Mouse (Mus musculus): ENCODE data around the gene Tbc1d8. TPM values are rescaled to one million over a fixed set of nuclear protein-coding genes. Genes with fewer than 3 reads are reported as not detected.

Tbc1d8 gene
- polyA plus RNA-seq, 1 experiment from 2014 or later: 7.2 TPM

DNA sequence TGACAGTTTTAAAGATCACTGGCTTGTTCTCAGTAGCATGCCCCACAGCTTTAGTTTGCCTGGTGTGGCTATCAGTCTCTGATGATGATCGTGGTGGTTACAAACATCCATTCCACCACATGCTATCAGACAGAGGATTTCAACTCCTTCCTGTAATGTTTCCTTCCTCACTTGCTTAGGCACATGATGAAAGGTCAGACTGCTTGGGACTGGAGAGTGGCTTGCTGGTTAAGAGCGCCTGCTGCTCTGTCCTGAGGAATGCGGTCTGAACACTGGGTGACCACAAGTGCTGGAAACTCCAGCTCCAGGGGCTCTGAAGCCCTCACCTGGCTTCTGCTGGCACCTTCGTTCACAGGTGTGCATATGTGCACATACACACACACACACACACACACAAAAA, 50.3 kb downstream of the Tbc1d8 start:
- Histone ChIP-seq H3K27me3 (ENCODE audit: control insufficient read depth, insufficient read depth, low read depth, low read length) (no peaks in the 10 kb centered on the region), H3K4me1 (ENCODE audit: control insufficient read depth, low read depth, low read length) (peaks cover 19% of the 10 kb centered on the region), H3K4me2 (ENCODE audit: low read depth, low read length) (no peak overlapping the region), H3K9ac (ENCODE audit: low read depth, low read length) (no peak overlapping the region), H3K27ac (ENCODE audit: low read length) (0 out of 2 replicates have a peak overlapping the region, but pooled peaks have one; percentile 39), H3K4me3 (ENCODE audit: low read depth, low read length) (no peak overlapping the region), H3K9me3 (replicated peaks; ENCODE audit: control insufficient read depth, low read length) (no peaks in the 10 kb centered on the region), H3K36me3 (ENCODE audit: control insufficient read depth, insufficient read depth) (no peaks in the 10 kb centered on the region; the same call in 1 of the 2 replicates)
- ATAC-seq (ENCODE audit: low read depth): no peak
- WGBS (ENCODE audit: insufficient replicate concordance): 32% methylated on average over 4 of the region's 4 CpGs

DNA sequence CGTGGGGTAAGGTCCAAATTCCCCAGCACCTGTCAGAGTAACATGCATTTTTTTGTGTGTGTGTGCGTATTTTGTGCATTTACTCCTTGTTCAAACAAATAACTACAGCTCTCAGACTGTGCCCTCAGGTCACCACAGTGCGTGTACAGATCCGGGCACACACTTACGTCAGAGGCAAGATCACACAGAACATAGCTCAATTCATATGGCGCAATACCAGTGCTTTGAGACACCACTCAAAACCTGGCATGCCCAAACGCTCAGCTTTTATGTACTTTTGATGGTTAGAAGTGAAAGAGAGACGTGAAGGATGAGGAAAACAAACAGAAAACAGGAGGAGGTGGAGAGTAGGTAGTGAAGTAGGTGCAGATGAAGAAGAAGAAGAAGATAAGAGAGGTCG, 53.1 kb downstream of the Tbc1d8 start:
- Histone ChIP-seq H3K27me3 (ENCODE audit: control insufficient read depth, insufficient read depth, low read depth, low read length) (no peaks in the 10 kb centered on the region), H3K9me3 (replicated peaks; ENCODE audit: control insufficient read depth, low read length) (no peaks in the 10 kb centered on the region), H3K4me3 (ENCODE audit: low read depth, low read length) (no peak overlapping the region), H3K4me2 (ENCODE audit: low read depth, low read length) (no peak overlapping the region), H3K27ac (ENCODE audit: low read length) (no peak overlapping the region), H3K36me3 (ENCODE audit: control insufficient read depth, insufficient read depth) (no peaks in the 10 kb centered on the region; the same call in 1 of the 2 replicates), H3K9ac (ENCODE audit: low read depth, low read length) (no peak overlapping the region), H3K4me1 (ENCODE audit: control insufficient read depth, low read depth, low read length) (peaks cover 14% of the 10 kb centered on the region)
- ATAC-seq (ENCODE audit: low read depth): peak; percentile 59
- 70% methylated on average over 9 of the region's 9 CpGs for WGBS (ENCODE audit: insufficient replicate concordance)

DNA sequence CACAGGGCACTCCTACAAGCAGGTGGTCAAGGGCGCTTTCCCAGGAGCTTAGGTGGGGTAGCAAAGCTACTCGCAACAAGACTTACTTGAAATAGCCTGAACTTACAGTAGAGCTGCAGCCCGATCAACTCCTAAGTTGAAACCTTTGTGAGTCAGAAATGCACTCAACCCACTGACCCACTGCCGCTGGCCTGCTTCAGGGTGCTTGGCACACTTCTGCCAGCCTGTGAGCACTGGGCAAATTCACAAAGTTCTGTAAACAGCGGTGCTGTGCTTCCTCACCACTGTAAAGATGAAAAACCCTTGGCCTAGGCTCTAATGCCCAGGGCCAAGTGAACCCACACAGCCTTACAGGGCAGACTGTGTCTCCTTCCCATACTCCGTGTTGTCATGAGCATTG, 57.6 kb downstream of the Tbc1d8 start:
- H3K36me3 ChIP-seq (ENCODE audit: control insufficient read depth, insufficient read depth): no peaks in the 10 kb centered on the region; the same call in 1 of the 2 replicates
- H3K9me3 ChIP-seq (replicated peaks; ENCODE audit: control insufficient read depth, low read length): no peaks in the 10 kb centered on the region
- H3K4me1 ChIP-seq (ENCODE audit: control insufficient read depth, low read depth, low read length): peaks cover 6% of the 10 kb centered on the region
- no peak overlapping the region for H3K4me2 ChIP-seq (ENCODE audit: low read depth, low read length)
- ATAC-seq (ENCODE audit: low read depth): no peak
- H3K4me3 ChIP-seq (ENCODE audit: low read depth, low read length): no peak overlapping the region
- no peaks in the 10 kb centered on the region for H3K27me3 ChIP-seq (ENCODE audit: control insufficient read depth, insufficient read depth, low read depth, low read length)
- H3K27ac ChIP-seq (ENCODE audit: low read length): no peak overlapping the region
- H3K9ac ChIP-seq (ENCODE audit: low read depth, low read length): no peak overlapping the region
- WGBS (ENCODE audit: insufficient replicate concordance): 76% methylated on average over 6 of the region's 6 CpGs

DNA sequence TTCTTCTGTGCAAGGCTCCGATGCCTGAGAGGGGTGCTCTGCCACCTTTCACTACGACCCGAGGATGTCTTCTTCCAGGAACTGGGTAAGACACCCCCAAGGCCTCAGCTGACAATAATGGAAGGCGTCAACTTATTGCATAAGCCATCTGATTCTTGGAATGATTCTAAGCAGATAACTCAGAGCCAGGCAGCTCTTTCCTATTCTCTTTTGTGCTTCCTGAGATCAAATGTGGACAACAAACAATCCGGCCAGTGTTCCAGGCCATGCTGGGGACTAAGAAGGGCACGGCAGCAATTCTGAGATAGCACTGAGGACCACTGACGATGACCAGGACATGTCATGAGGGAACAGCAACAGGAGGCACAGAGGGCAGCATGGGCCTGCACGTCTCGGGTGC, 59.7 kb downstream of the Tbc1d8 start:
- no peaks in the 10 kb centered on the region for H3K36me3 ChIP-seq (ENCODE audit: control insufficient read depth, insufficient read depth)
- H3K4me1 ChIP-seq (ENCODE audit: control insufficient read depth, low read depth, low read length): peaks cover 6% of the 10 kb centered on the region
- no peak overlapping the region for H3K9ac ChIP-seq (ENCODE audit: low read depth, low read length)
- no peak overlapping the region for H3K4me3 ChIP-seq (ENCODE audit: low read depth, low read length)
- ATAC-seq (ENCODE audit: low read depth): no peak
- no peak overlapping the region for H3K4me2 ChIP-seq (ENCODE audit: low read depth, low read length)
- 62% methylated on average over 9 of the region's 9 CpGs for WGBS (ENCODE audit: insufficient replicate concordance)
- H3K27ac ChIP-seq (ENCODE audit: low read length): no peak overlapping the region
- H3K9me3 ChIP-seq (replicated peaks; ENCODE audit: control insufficient read depth, low read length): peaks cover 2% of the 10 kb centered on the region; the same call in 1 of the 2 replicates
- no peaks in the 10 kb centered on the region for H3K27me3 ChIP-seq (ENCODE audit: control insufficient read depth, insufficient read depth, low read depth, low read length)

DNA sequence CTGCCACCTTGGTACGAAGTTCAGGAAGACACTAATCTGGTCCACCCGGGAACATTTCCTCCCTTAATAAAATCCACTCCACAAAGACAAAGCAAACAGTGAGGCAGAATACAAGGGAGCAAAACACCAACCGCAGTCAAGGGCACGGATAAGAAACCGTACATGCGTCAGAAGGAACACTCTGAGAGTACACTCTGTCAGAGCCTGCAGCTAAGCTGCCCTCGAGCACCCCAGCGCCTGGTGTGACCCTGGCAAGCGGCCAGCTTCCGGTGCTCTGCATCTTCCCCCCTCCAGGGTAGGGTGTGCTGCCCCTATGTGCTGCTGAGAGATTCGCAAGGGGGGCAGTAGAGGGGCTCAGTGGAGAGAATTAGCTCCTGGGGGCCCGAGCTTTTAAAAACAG, 60.7 kb downstream of the Tbc1d8 start:
- Histone ChIP-seq H3K36me3 (ENCODE audit: control insufficient read depth, insufficient read depth) (no peaks in the 10 kb centered on the region), H3K4me3 (ENCODE audit: low read depth, low read length) (no peak overlapping the region), H3K9me3 (replicated peaks; ENCODE audit: control insufficient read depth, low read length) (peaks cover 2% of the 10 kb centered on the region; the same call in 1 of the 2 replicates), H3K4me1 (ENCODE audit: control insufficient read depth, low read depth, low read length) (peaks cover 6% of the 10 kb centered on the region), H3K9ac (ENCODE audit: low read depth, low read length) (no peak overlapping the region), H3K27ac (ENCODE audit: low read length) (no peak overlapping the region; the same call in 1 of the 2 replicates), H3K27me3 (ENCODE audit: control insufficient read depth, insufficient read depth, low read depth, low read length) (no peaks in the 10 kb centered on the region), H3K4me2 (ENCODE audit: low read depth, low read length) (no peak overlapping the region)
- 35% methylated on average over 12 of the region's 12 CpGs for WGBS (ENCODE audit: insufficient replicate concordance)
- peak; percentile 37; the same call in 1 of the 2 replicates for ATAC-seq (ENCODE audit: low read depth)

DNA sequence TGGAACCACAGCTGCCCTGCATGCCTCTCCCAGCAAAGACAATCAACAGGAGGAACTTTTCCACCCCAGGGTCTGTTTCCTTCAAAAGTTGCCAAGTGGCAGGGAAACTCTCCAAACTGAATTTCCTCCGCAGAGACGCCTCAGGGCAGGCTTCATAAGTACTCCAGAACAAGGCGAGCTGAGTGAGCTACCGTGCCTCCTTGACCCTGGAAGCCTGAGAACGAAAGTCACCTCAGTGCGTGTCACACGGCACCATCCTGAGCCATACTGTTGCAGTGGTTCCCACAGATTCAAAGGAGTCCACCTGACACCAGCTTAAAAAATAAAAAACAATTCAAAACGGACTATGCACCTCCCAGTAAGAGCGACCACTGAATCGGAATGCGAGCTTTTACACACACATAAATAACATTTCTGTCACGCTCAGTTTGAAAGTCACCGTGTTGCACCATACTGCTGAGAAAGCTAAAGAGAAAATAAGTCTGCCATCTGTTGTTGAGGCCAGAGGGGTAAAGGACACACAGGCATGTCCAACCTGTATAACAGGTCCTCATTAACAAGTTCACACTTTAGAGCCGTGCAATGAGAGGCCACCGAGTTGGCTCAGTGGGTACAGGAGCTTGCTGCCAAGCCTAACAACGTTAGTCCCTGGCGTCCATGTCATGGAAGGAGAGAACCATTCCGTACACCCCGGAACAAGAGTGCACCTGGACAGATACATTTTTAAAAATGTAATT, 68.3 kb downstream of the Tbc1d8 start:
- no peak overlapping the region for H3K4me2 ChIP-seq (ENCODE audit: low read depth, low read length)
- H3K27me3 ChIP-seq (ENCODE audit: control insufficient read depth, insufficient read depth, low read depth, low read length): no peaks in the 10 kb centered on the region
- ATAC-seq (ENCODE audit: low read depth): no peak
- no peaks in the 10 kb centered on the region for H3K36me3 ChIP-seq (ENCODE audit: control insufficient read depth, insufficient read depth)
- peaks cover 11% of the 10 kb centered on the region for H3K4me1 ChIP-seq (ENCODE audit: control insufficient read depth, low read depth, low read length)
- WGBS (ENCODE audit: insufficient replicate concordance): 81% methylated on average over 19 of the region's 19 CpGs
- H3K4me3 ChIP-seq (ENCODE audit: low read depth, low read length): no peak overlapping the region
- H3K9ac ChIP-seq (ENCODE audit: low read depth, low read length): no peak overlapping the region
- H3K27ac ChIP-seq (ENCODE audit: low read length): no peak overlapping the region
- peaks cover 2% of the 10 kb centered on the region; the same call in 1 of the 2 replicates for H3K9me3 ChIP-seq (replicated peaks; ENCODE audit: control insufficient read depth, low read length)

DNA sequence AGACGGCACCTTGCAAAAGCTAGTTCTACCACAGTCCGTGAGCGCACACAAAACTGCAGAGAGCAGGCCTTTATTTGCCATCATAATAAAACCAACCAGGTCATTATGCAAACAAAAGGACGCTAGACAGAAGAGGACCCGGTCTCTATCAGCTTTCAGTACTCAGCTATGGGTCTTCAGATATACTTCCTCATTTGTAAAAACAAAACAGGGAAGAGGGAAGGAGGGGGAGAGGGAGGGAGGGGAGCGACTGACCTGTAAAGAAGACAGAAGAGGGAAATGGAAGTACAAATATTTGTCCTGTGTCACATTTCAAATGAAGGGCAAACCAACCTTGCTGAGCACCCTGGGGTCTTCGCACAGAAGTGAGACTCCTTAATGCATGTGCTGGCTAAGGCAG, 69.9 kb downstream of the Tbc1d8 start:
- Histone ChIP-seq H3K9me3 (replicated peaks; ENCODE audit: control insufficient read depth, low read length) (no peaks in the 10 kb centered on the region), H3K4me3 (ENCODE audit: low read depth, low read length) (no peak overlapping the region), H3K27ac (ENCODE audit: low read length) (peak overlapping the region; percentile 27; the same call in 1 of the 2 replicates), H3K9ac (ENCODE audit: low read depth, low read length) (no peak overlapping the region), H3K27me3 (ENCODE audit: control insufficient read depth, insufficient read depth, low read depth, low read length) (no peaks in the 10 kb centered on the region), H3K4me1 (ENCODE audit: control insufficient read depth, low read depth, low read length) (peaks cover 11% of the 10 kb centered on the region), H3K4me2 (ENCODE audit: low read depth, low read length) (no peak overlapping the region), H3K36me3 (ENCODE audit: control insufficient read depth, insufficient read depth) (no peaks in the 10 kb centered on the region)
- 42% methylated on average over 7 of the region's 7 CpGs for WGBS (ENCODE audit: insufficient replicate concordance)
- ATAC-seq (ENCODE audit: low read depth): no peak

DNA sequence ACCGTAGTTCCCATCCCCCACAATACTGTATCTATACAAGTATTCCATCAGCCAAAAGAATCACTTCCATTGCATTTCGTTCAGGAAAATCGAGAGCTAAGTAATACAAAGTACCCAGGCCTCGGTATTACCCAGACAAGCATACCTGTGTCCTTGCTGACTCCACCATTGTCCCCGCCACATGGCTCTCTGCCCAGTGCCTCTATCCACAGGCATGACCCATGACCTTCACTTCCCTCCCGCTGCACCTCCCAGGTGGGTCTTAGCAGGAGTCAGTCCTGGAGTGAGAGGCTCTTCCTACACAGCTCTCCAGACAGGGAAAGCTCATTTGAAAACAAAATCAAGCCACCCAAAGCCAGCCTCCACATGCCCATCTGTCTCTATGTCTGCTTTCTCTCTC, 70.4 kb downstream of the Tbc1d8 start:
- H3K36me3 ChIP-seq (ENCODE audit: control insufficient read depth, insufficient read depth): no peaks in the 10 kb centered on the region
- 67% methylated on average over 6 of the region's 6 CpGs for WGBS (ENCODE audit: insufficient replicate concordance)
- H3K27ac ChIP-seq (ENCODE audit: low read length): peak overlapping the region; percentile 27; the same call in 1 of the 2 replicates
- peak; percentile 68 for ATAC-seq (ENCODE audit: low read depth)
- H3K27me3 ChIP-seq (ENCODE audit: control insufficient read depth, insufficient read depth, low read depth, low read length): no peaks in the 10 kb centered on the region
- H3K4me1 ChIP-seq (ENCODE audit: control insufficient read depth, low read depth, low read length): peaks cover 13% of the 10 kb centered on the region
- H3K4me2 ChIP-seq (ENCODE audit: low read depth, low read length): no peak overlapping the region
- H3K9ac ChIP-seq (ENCODE audit: low read depth, low read length): no peak overlapping the region
- no peaks in the 10 kb centered on the region for H3K9me3 ChIP-seq (replicated peaks; ENCODE audit: control insufficient read depth, low read length)
- no peak overlapping the region for H3K4me3 ChIP-seq (ENCODE audit: low read depth, low read length)

DNA sequence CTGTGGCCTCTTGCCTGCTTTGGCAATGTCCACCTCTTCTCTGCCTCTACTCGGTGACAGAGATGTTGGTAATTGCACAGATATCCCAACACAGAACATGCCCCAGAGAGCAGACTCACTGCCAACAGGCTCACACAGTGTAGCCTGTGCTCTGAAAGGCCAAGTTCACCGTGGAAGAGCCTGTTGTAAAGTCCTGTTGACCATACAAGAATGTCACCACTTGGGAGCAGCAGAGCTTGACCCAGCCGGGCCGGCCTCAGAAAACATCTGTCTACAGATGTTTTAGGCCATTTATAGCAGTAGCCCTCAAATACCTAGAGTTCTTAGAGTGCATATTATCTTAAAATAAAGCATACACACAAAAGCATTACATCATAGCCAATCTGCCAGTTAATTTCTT, 71.4 kb downstream of the Tbc1d8 start:
- Histone ChIP-seq H3K36me3 (ENCODE audit: control insufficient read depth, insufficient read depth) (peaks cover 3% of the 10 kb centered on the region; the same call in 1 of the 2 replicates), H3K4me1 (ENCODE audit: control insufficient read depth, low read depth, low read length) (peaks cover 13% of the 10 kb centered on the region), H3K27me3 (ENCODE audit: control insufficient read depth, insufficient read depth, low read depth, low read length) (no peaks in the 10 kb centered on the region), H3K9ac (ENCODE audit: low read depth, low read length) (no peak overlapping the region), H3K4me3 (ENCODE audit: low read depth, low read length) (no peak overlapping the region), H3K9me3 (replicated peaks; ENCODE audit: control insufficient read depth, low read length) (no peaks in the 10 kb centered on the region), H3K4me2 (ENCODE audit: low read depth, low read length) (no peak overlapping the region), H3K27ac (ENCODE audit: low read length) (no peak overlapping the region)
- ATAC-seq (ENCODE audit: low read depth): no peak
- WGBS (ENCODE audit: insufficient replicate concordance): 59% methylated on average over 4 of the region's 4 CpGs
